Mouse (Mus musculus) gonadal fat pad, adult 2 months (tissue): ENCODE measurements around the gene Atg2b. TPM values are rescaled to one million over a fixed set of nuclear protein-coding genes. Genes with fewer than 3 reads are reported as not detected.

Source experiments
- DNase-seq: peaks from one replicate; pipeline ENCODE4 v3.0.0-alpha.2; 2012; ENCODE audit warnings: low read depth
- polyA plus RNA-seq: library from polyadenylated mRNA; depleted of rRNA; stranded (reverse); fragments of >200 nt; gene quantifications from 2 replicates; pipeline ENCODE4 v1.2.3, GENCODE M21; 2012; rRNA removed

The Atg2b gene
- polyA plus RNA-seq, 1 experiment = 19.2 TPM

DNA sequence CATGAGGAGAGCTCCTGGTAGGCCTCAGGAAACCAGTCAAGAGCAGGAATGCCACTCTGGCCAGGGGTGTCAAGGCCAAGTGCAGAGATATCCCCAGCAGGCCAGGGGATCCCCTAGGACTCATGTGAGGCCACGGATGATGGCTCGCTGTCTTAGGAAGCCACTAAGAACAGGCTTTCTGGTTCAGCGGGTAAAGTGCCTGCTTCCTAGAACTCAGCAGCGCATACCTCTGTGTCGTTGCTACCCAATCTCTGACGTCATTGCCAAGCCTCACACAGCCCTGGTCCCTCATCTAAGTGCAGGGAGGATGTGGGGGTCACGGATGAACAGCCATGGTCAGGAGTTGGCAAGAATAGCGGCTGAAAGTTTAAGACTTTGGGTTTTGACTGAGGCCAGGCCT is 87.9 kb downstream of the Atg2b start:
- DNase-seq = no peak

DNA sequence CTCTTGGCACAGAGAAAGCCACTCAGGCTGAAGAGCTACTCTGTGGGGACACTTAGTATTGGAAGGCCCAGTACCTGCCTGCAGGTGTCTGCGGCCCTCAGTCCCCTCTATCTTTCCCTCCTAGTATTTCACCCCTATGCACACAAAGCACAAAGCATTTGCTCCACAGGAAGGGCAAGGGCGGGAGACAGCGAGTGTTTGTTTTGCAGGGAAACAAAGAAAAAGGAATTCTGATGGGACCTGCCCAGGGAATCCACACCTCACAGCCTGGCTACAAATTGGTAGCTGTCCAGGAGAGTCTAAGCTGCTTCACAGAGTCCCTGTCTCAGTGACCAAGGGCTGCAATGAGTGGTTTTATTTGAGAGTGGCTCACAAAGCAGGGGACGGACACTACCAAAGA is 91.5 kb downstream of the Atg2b start:
- DNase-seq = no peak

DNA sequence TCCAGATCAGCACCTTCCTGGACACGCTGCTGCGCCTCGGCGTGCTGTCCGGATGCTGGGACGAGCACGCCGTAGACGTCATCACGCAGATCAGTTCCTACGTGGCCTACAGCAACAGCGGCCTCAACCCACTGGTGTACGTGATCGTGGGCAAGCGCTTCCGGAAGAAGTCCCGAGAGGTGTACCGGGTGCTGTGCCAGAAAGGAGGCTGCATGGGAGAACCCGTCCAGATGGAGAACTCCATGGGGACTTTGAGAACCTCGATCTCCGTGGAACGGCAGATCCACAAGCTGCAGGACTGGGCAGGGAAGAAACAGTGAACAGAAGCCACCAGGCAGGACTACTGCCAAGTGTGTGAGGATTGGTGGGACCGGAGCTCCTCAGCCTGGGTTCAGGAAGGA is 92.7 kb downstream of the Atg2b start:
- no peak for DNase-seq

DNA sequence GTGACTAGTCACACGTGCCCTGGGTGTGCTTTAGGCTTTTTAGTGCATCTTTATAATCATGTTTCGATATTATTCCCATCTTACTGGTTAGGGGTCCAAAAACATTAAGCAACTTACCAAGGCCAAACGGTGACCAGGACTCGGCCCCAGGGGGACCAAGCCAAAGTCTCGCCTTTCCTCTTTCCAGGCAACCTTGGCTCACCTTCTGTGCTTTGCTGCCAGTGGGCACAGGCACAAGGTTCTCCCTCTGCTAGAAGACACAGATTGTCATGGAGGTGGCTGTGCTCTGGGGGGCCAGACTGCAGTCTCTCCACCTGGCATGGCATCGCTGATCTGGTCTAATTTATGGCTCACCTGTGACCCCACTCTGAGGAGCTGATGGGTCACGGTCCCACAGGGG is 94.2 kb downstream of the Atg2b start:
- DNase-seq = no peak

DNA sequence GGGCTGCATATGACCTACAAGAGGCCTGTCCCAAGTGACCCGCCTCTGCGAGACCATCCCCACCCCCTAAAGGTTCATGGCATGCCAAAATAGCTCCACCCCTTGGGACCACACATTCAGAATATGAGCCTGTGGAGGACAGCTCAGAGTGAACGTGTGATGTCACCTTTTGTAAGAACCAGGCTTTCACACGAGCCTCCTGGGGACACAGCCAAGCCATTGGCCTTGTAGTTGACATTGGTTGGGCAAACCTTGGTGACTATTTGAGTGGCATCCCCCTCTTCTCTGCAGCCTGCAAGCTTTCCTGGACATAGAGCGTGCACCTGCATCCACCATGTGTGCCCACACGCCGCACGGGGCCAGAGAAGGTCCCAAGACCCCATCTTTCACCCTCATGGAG is 97.5 kb downstream of the Atg2b start:
- no peak for DNase-seq

DNA sequence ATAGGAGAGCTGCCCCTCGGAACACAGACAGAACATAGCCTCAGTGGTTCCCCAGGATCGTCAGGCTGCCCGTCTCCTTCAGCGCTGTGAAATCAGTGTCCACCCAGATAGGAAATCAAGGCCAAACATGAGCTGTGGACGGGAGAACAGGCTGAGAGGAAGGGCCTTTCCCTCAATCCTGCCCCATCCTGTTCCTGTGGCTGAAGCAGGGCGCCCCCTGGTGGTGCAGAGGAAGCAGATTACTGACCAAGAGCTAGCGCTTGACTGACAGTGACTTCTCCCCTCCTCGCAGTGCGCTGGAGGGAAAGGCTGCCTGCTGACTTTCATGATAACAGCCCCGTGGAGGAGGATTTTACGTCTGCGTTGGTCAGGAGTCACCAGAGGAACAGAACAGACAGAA is 100.2 kb downstream of the Atg2b start:
- DNase-seq = no peak

DNA sequence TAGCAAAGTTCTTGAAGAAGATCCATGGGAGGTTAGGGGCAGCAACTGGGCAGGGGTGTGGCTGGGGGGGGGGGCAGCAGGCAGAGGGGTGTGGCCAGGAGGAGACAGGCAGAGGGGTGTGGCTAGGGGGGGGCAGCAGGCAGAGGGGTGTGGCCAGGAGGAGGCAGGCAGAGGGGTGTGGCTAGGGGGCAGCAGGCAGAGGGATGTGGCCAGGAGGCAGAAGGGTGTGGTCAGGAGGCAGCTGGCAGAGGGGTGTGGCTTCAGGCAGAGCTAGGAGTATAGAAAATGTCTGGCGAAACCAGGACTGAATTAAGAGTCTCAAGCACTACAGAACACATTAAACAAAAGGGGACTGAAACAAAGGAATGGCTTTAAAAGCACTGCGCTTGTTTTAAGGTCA is 101.5 kb downstream of the Atg2b start:
- no peak for DNase-seq

DNA sequence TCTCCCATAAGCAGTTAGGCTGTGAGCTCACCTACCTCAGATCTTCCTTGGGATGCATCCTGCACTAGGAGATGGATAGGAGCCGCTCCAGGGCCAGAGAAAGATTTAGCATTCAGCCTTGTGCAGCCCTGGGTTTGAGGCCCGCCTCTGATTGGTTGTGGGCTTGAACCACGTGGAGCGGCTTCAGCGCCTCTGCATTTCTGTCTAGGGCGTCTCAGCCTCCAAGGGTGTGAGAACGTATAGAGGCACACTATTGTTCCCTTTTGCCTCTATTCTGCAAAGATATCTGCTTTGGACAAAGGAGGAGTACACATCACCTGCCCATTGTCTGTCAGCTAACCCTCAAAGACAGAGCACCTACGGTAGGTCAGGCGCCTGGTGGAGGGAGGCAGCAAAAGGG is 102.5 kb downstream of the Atg2b start:
- DNase-seq = no peak

DNA sequence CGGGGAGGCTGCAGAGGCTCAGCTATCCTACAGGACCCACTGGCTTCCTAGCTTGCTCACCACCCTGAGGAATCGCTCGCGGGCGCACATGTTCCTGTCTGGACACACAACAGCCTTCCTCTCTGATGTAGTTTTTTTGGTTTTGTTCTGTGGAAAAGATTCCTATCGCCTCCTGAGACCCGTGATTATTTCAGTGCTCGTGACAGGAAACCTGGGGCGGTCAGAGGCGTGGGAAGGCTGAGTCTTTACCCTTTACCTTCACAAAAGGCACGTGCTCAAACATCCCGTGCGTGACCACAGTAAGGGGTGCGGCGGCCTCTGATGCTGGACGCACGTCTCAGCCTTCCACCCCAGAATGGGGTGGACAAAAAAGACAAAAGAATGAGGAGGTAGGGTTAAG is 104.5 kb downstream of the Atg2b start:
- no peak for DNase-seq

DNA sequence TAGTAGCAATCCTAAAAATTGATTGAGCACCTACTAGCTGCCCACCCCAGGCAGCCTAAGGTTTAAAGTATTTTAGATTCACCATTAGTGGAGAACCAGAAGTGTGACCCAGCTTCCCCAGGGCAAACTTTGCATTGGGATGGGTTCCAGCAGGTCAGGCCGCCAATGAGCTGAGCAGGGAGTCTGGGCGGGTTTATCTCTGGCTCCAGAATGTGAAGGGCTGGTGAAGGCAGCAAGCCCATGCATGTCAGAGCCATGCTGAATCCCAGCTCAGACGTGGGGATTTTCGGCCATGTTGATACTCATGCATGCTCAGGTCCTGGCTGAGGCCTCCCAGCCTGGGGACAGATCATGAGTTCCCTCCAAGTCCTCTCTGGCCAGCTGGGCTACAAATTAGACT is 110.7 kb downstream of the Atg2b start:
- no peak for DNase-seq

DNA sequence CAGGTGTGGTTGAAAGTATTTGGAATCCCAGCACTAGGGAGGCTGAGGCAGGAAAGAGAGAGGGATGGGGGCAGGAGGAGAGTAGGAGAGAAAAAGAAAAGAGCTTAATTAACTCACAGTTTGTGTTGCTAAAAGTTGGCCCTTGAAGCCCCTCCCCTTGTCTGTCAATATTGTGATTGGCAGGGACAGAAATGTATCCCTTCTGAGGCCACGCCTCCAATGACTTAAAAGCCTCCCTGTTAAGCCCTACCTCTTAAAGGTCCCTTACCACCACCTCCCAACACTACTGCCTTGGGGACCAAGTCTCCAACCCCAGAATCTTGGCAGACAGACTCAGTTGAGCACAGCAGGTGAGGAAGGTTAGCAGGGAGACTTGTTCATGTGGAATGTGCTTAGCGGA is 112.4 kb downstream of the Atg2b start:
- no peak for DNase-seq

DNA sequence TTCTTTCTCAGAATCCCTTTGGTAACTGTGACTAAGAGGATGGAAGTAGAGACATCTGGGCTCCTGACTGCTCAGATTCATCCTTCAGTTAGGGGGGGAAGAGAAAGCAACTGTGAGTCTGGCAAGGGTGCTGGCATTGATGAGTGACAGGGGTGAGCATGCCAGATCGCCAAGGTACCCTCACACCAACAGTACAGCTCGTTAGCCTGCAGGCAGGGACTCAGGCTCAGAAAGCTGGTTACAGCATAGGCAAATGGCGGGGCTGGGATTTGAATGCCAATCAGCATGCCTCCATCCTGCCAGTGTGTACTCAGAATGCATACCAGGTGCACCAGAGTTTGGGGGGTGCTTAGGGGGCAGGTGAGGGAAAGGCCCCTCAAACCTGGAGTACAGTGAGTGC is 113.1 kb downstream of the Atg2b start:
- DNase-seq = no peak

Other genes starting within 250 kb of the Atg2b start
- gene D430019H16Rik, start 231.4 kb downstream of the Atg2b start, polyA plus RNA-seq = 8.5 and 12.0 TPM in 2 replicates
- 0.92 and 1.2 TPM in 2 replicates for gene Bdkrb2, start 122.0 kb downstream of the Atg2b start, polyA plus RNA-seq
- 0.20 and 0.32 TPM in 2 replicates for gene Bdkrb1, start 82.1 kb downstream of the Atg2b start, polyA plus RNA-seq
- gene Gskip, start 382 bp downstream of the Atg2b start, polyA plus RNA-seq = 13.2 and 15.2 TPM in 2 replicates
- 0.80 and 1.7 TPM in 2 replicates for gene Ak7, start 20.8 kb upstream of the Atg2b start, polyA plus RNA-seq
- gene Papola, start 99.5 kb upstream of the Atg2b start, polyA plus RNA-seq = 46.4 and 53.4 TPM in 2 replicates